Mouse (Mus musculus) myocyte (in vitro differentiated cells): ENCODE results near the gene Nup210.
"Not testable (repeated sequence)": the region's sequence is repeated elsewhere in the genome, so short reads cannot be mapped to it uniquely, and the experiment has no call there.

ENCODE experiments used
- CEBPB ChIP-seq: IDR thresholded peaks from 2 replicates; pipeline ENCODE4 v1.6.1; 2011; ENCODE audit warnings: mild to moderate bottlenecking, moderate library complexity; ENCODE audit not compliant: poor library complexity, insufficient read depth, severe bottlenecking
- E2F4 ChIP-seq: IDR thresholded peaks from one replicate; pipeline ENCODE4 v1.6.1; 2011; ENCODE audit warnings: mild to moderate bottlenecking, control low read depth, moderate library complexity; ENCODE audit not compliant: insufficient read depth
- MYOD1 ChIP-seq, 3 experiments: IDR thresholded peaks; one replicate each; pipeline ENCODE4 v1.6.1; 2011; ENCODE audit warnings: control low read depth in 2 of 3, low read depth in 2 of 3, mild to moderate bottlenecking in 2 of 3, moderate library complexity in 1 of 3; ENCODE audit not compliant: insufficient read length in 2 of 3, control insufficient read depth in 1 of 3
- MYOG ChIP-seq, 3 experiments: IDR thresholded peaks; one replicate each; pipeline ENCODE4 v1.6.1; 2011; ENCODE audit warnings: control low read depth in 2 of 3, low read depth in 2 of 3, mild to moderate bottlenecking in 2 of 3; ENCODE audit not compliant: insufficient read length in 2 of 3, control insufficient read depth in 1 of 3, insufficient read depth in 1 of 3
- POLR2A ChIP-seq: IDR thresholded peaks from one replicate; pipeline ENCODE4 v1.6.1; 2011; ENCODE audit warnings: low read depth, mild to moderate bottlenecking, control low read depth, moderate library complexity; ENCODE audit not compliant: insufficient read length
- TCF12 ChIP-seq: IDR thresholded peaks from one replicate; pipeline ENCODE4 v1.6.1; 2011; ENCODE audit warnings: mild to moderate bottlenecking, control low read depth; ENCODE audit not compliant: poor library complexity, insufficient read depth, severe bottlenecking

- not testable (repeated sequence) for TF ChIP-seq POLR2A; TCF12; CEBPB; MYOG (IDR thresholded peaks at IDR 0.05; ENCODE audit: control insufficient read depth in 1 of 3, insufficient read depth in 1 of 3, insufficient read length in 2 of 3, low read depth in 2 of 3); E2F4; MYOD1 (IDR thresholded peaks at IDR 0.05; ENCODE audit: control insufficient read depth in 1 of 3, insufficient read length in 2 of 3, low read depth in 2 of 3)
Observed at GRCm38 (mm10) chr6:91121089-91121488, 4.5 kb upstream of the Nup210 start.
